Mouse (Mus musculus) thymus, adult 2 months (tissue): ENCODE measurements around the gene Megf8.
A peak's percentile ranks its signal among the peaks of the same experiment; 100 is the strongest.

Experiments
- CTCF ChIP-seq: fragments of 200-500 bp; IDR thresholded peaks from 2 replicates; pipeline ENCODE4 v1.5.1; 2012; ENCODE audit warnings: mild to moderate bottlenecking, control low read depth, low read length, moderate library complexity, borderline replicate concordance; ENCODE audit not compliant: control insufficient read depth, poor library complexity, insufficient read depth; ENCODE audit errors: extremely low read depth
- POLR2A ChIP-seq: fragments of 200-500 bp; IDR thresholded peaks from 2 replicates; pipeline ENCODE4 v1.6.1; 2012; ENCODE audit warnings: mild to moderate bottlenecking, low read length, control low read depth, moderate library complexity; ENCODE audit not compliant: control insufficient read depth, poor library complexity, insufficient read depth; ENCODE audit errors: extremely low read depth

- TF ChIP-seq POLR2A (no peak), CTCF (peak; percentile 78; the same call in 1 of the 2 replicates)
Observed at GRCm38 (mm10) chr7:25297454-25298325, 19.3 kb upstream of the Megf8 start, which contains the start of gene Pafah1b3.
